Mouse (Mus musculus): Measurements from ENCODE around the gene Ezr. TPM values are rescaled to one million over a fixed set of nuclear protein-coding genes. Genes with fewer than 3 reads are reported as not detected.

Ezr gene
- polyA plus RNA-seq, 1 experiment = 35.9 TPM

DNA sequence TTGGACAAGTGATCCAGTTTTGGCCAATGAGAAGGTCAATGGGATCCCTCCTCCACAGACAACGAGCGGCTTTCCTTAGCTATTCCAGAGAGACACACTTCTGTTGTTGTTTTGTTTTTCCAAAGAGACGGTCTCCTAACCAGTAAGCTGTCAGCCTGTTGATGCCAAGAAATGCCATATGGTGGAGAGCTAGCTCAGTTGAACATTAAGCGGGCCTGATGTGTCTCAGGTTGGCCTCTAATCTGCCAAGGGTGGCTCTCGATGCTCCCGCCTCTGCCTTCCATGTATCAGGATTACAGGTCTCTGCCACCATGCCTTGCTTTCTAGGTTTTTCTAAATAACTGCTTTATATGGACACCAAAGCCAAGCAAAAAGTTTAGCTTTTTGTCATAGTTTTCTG lies 21.5 kb upstream of the Ezr start:
- Histone ChIP-seq H3K79me2 (ENCODE audit: control insufficient read depth, insufficient read depth) (no peaks in the 10 kb centered on the region), H3K36me3 (ENCODE audit: control insufficient read depth, insufficient read depth) (no peaks in the 10 kb centered on the region), H3ac (ENCODE audit: control insufficient read depth, insufficient read length) (no peak overlapping the region), H3K4me3 (no peak overlapping the region), H3K4me2 (ENCODE audit: low read depth) (no peak overlapping the region), H3K27me3 (ENCODE audit: control insufficient read depth, insufficient read depth, insufficient read length) (no peaks in the 10 kb centered on the region)
- no peak for TF ChIP-seq POLR2AphosphoS2 (IDR thresholded peaks at IDR 0.05; ENCODE audit: insufficient read length, low read depth)
- TF ChIP-seq USF1 (IDR thresholded peaks at IDR 0.05; ENCODE audit: low read depth) = no peak
- TF ChIP-seq MYOG (IDR thresholded peaks at IDR 0.05; ENCODE audit: control insufficient read depth in 1 of 3, insufficient read depth in 1 of 3, insufficient read length in 2 of 3, low read depth in 2 of 3) = no peak
- TF ChIP-seq MYOD1 (IDR thresholded peaks at IDR 0.05; ENCODE audit: control insufficient read depth in 1 of 3, insufficient read length in 2 of 3, low read depth in 2 of 3) = no peak
- TF ChIP-seq SRF (IDR thresholded peaks at IDR 0.05; ENCODE audit: control insufficient read depth, insufficient read length, low read depth) = no peak

DNA sequence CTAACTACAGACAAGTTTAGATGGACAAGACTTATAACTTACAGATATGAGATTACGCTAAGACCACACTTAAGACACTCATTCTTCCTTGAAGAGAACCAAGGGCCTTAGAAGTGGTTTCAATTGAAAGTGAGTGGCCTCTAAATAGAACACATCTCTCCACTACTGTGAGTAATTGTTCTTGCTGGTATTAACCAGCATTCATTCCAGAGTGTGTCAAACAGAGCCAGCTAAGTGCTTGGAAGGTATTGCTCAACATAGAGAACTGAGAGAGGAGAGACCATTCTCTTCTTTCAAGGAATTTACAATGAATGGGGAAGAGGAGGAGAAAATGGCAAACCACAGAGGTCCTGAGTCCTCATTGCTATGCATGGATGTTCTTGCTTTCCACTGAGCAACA lies 21.0 kb upstream of the Ezr start:
- Histone ChIP-seq H3ac (ENCODE audit: control insufficient read depth, insufficient read length) (no peak overlapping the region), H3K4me2 (ENCODE audit: low read depth) (no peak overlapping the region), H3K36me3 (ENCODE audit: control insufficient read depth, insufficient read depth) (no peaks in the 10 kb centered on the region), H3K79me2 (ENCODE audit: control insufficient read depth, insufficient read depth) (no peaks in the 10 kb centered on the region), H3K27me3 (ENCODE audit: control insufficient read depth, insufficient read depth, insufficient read length) (no peaks in the 10 kb centered on the region), H3K4me3 (no peak overlapping the region)
- no peak for TF ChIP-seq SRF (IDR thresholded peaks at IDR 0.05; ENCODE audit: control insufficient read depth, insufficient read length, low read depth)
- no peak for TF ChIP-seq E2F4 (IDR thresholded peaks at IDR 0.05; ENCODE audit: insufficient read depth)
- TF ChIP-seq TCF12 (IDR thresholded peaks at IDR 0.05; ENCODE audit: insufficient read depth, poor library complexity, severe bottlenecking) = no peak
- TF ChIP-seq CEBPB (IDR thresholded peaks at IDR 0.05; ENCODE audit: insufficient read depth, poor library complexity, severe bottlenecking) = no peak
- no peak for TF ChIP-seq POLR2AphosphoS2 (IDR thresholded peaks at IDR 0.05; ENCODE audit: insufficient read length, low read depth)
- no peak for TF ChIP-seq POLR2A (IDR thresholded peaks at IDR 0.05; ENCODE audit: insufficient read length, low read depth)
- no peak for TF ChIP-seq TCF3 (IDR thresholded peaks at IDR 0.05; ENCODE audit: insufficient read length, low read depth)
- no peak for TF ChIP-seq MYOG (IDR thresholded peaks at IDR 0.05; ENCODE audit: control insufficient read depth in 1 of 3, insufficient read depth in 1 of 3, insufficient read length in 2 of 3, low read depth in 2 of 3)
- no peak for TF ChIP-seq MYOD1 (IDR thresholded peaks at IDR 0.05; ENCODE audit: control insufficient read depth in 1 of 3, insufficient read length in 2 of 3, low read depth in 2 of 3)
- TF ChIP-seq REST (IDR thresholded peaks at IDR 0.05; ENCODE audit: insufficient read depth, insufficient read length) = no peak
- TF ChIP-seq USF1 (IDR thresholded peaks at IDR 0.05; ENCODE audit: low read depth) = no peak
- no peak for TF ChIP-seq MAX (IDR thresholded peaks at IDR 0.05; ENCODE audit: low read depth)

- Histone ChIP-seq H3K27me3 (ENCODE audit: control insufficient read depth, insufficient read depth, insufficient read length) (no peaks in the 10 kb centered on the region), H3K4me3 (no peak overlapping the region), H3K36me3 (ENCODE audit: control insufficient read depth, insufficient read depth) (no peaks in the 10 kb centered on the region), H3ac (ENCODE audit: control insufficient read depth, insufficient read length) (no peak overlapping the region), H3K4me2 (ENCODE audit: low read depth) (no peak overlapping the region), H3K79me2 (ENCODE audit: control insufficient read depth, insufficient read depth) (no peaks in the 10 kb centered on the region)
- TF ChIP-seq MAX (IDR thresholded peaks at IDR 0.05; ENCODE audit: low read depth) = no peak
- no peak for TF ChIP-seq POLR2AphosphoS2 (IDR thresholded peaks at IDR 0.05; ENCODE audit: insufficient read length, low read depth)
- TF ChIP-seq MYOG (IDR thresholded peaks at IDR 0.05; ENCODE audit: control insufficient read depth in 1 of 3, insufficient read depth in 1 of 3, insufficient read length in 2 of 3, low read depth in 2 of 3) = no peak
- no peak for TF ChIP-seq MYOD1 (IDR thresholded peaks at IDR 0.05; ENCODE audit: control insufficient read depth in 1 of 3, insufficient read length in 2 of 3, low read depth in 2 of 3)
- no peak for TF ChIP-seq USF1 (IDR thresholded peaks at IDR 0.05; ENCODE audit: low read depth)
- no peak for TF ChIP-seq TCF3 (IDR thresholded peaks at IDR 0.05; ENCODE audit: insufficient read length, low read depth)
- TF ChIP-seq TCF12 (IDR thresholded peaks at IDR 0.05; ENCODE audit: insufficient read depth, poor library complexity, severe bottlenecking) = no peak
- TF ChIP-seq POLR2A (IDR thresholded peaks at IDR 0.05; ENCODE audit: insufficient read length, low read depth) = no peak
- TF ChIP-seq E2F4 (IDR thresholded peaks at IDR 0.05; ENCODE audit: insufficient read depth) = no peak
- TF ChIP-seq REST (IDR thresholded peaks at IDR 0.05; ENCODE audit: insufficient read depth, insufficient read length) = no peak
- no peak for TF ChIP-seq CEBPB (IDR thresholded peaks at IDR 0.05; ENCODE audit: insufficient read depth, poor library complexity, severe bottlenecking)
- TF ChIP-seq SRF (IDR thresholded peaks at IDR 0.05; ENCODE audit: control insufficient read depth, insufficient read length, low read depth) = no peak
Measured at GRCm38 (mm10) chr17:6798392-6799061, 15.9 kb upstream of the Ezr start.

DNA sequence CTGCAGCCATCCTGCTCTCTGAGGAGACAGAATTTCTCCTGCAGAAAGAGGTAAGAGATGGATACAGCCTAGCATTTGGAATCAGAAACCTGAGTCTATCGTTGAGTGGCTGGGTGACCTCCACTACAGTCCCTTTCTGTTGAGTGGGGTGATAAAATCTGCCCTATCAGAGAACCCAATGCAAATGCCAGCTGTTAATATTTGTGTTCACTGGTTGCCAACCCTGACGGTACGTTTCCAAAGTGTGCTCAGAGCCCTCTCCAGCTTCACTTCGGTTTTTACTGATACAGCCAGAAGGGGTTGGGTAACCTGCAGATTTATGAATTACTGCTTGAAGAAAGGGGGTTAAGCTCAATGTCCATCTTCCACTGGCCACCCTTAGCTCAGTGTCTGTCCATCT lies 14.9 kb upstream of the Ezr start:
- H3ac ChIP-seq (ENCODE audit: control insufficient read depth, insufficient read length) = no peak overlapping the region
- no peaks in the 10 kb centered on the region for H3K27me3 ChIP-seq (ENCODE audit: control insufficient read depth, insufficient read depth, insufficient read length)
- TF ChIP-seq TCF12 (IDR thresholded peaks at IDR 0.05; ENCODE audit: insufficient read depth, poor library complexity, severe bottlenecking) (no peak), CEBPB (IDR thresholded peaks at IDR 0.05; ENCODE audit: insufficient read depth, poor library complexity, severe bottlenecking) (no peak), REST (IDR thresholded peaks at IDR 0.05; ENCODE audit: insufficient read depth, insufficient read length) (no peak), POLR2AphosphoS2 (IDR thresholded peaks at IDR 0.05; ENCODE audit: insufficient read length, low read depth) (no peak), SRF (IDR thresholded peaks at IDR 0.05; ENCODE audit: control insufficient read depth, insufficient read length, low read depth) (no peak), TCF3 (IDR thresholded peaks at IDR 0.05; ENCODE audit: insufficient read length, low read depth) (no peak), MYOD1 (IDR thresholded peaks at IDR 0.05; ENCODE audit: control insufficient read depth in 1 of 3, insufficient read length in 2 of 3, low read depth in 2 of 3) (no peak), E2F4 (IDR thresholded peaks at IDR 0.05; ENCODE audit: insufficient read depth) (no peak), MYOG (IDR thresholded peaks at IDR 0.05; ENCODE audit: control insufficient read depth in 1 of 3, insufficient read depth in 1 of 3, insufficient read length in 2 of 3, low read depth in 2 of 3) (no peak), POLR2A (IDR thresholded peaks at IDR 0.05; ENCODE audit: insufficient read length, low read depth) (no peak)
- H3K4me2 ChIP-seq (ENCODE audit: low read depth) = no peak overlapping the region
- H3K4me3 ChIP-seq = no peak overlapping the region
- no peaks in the 10 kb centered on the region for H3K79me2 ChIP-seq (ENCODE audit: control insufficient read depth, insufficient read depth)
- H3K36me3 ChIP-seq (ENCODE audit: control insufficient read depth, insufficient read depth) = no peaks in the 10 kb centered on the region
